Mouse (Mus musculus) brain, adult 2 months (tissue): ENCODE measurements at regions not wholly inside any gene's neighbourhood (a gene's known extent, or its start where the extent isn't known, plus 50 kb on each side); places are given as distances from the start of the nearest gene placed in this dataset.

ENCODE experiments used
- DNase-seq: peaks from one replicate; pipeline ENCODE4 v3.0.0; 2011; ENCODE audit warnings: low read depth, low spot score

- DNase-seq, result no peak
These were observed 356.2 kb downstream of the Ice1 start for GRCm38 (mm10) chr13:70281051-70281847.

GRCm38 (mm10) chr13:70282731-70283130, 354.7 kb downstream of the Ice1 start:
- no peak for DNase-seq

GRCm38 (mm10) chr13:70283231-70283630, 354.2 kb downstream of the Ice1 start:
- no peak for DNase-seq

DNA sequence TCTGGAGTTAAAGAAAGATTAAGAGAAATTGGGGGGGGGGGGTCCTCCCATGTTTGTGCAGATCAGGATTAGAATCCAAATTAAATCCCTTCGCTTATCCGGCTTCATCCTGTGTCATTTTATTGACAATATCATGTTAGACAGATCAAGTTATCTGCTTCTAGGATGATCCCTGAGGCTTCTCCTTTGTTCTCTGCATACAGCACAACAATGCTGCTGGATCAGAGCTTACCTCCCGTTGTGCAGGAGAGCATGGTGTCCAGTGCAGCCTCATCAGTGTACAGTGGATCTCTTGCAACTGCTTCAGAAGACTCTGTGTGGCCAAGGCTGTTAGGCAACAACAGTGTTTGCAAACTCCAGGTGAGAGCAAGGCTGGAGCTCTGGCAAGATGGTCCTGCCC, 344.7 kb downstream of the Ice1 start:
- no peak for DNase-seq

DNA sequence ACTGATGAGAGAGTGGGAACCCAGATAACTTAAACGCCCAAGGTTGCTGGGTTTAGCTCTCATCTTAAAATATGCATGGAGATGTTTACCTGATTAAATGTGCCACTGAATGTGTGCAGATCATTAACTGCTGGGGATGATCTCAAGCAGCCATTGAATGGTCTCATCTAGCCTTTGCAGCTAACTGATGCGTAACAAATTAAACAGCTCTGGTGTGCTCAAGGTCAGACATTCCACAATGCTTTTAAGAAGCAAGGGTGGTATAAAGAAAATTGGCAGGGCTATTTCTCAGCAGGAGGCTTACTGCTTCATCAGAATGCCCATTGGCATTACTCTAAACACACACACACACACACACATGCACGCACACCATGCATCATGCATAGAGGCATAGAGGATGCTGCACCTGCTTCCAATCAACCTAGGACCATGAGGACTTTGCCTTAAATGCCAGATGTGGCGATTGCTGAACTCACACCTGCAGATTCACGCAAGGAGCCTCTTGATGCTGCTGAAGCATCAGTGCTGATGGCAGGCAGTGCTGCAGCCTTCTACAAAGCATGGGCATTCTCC, 333.4 kb downstream of the Ice1 start:
- no peak for DNase-seq

GRCm38 (mm10) chr13:70310516-70310915, 326.9 kb downstream of the Ice1 start:
- no peak for DNase-seq

DNA sequence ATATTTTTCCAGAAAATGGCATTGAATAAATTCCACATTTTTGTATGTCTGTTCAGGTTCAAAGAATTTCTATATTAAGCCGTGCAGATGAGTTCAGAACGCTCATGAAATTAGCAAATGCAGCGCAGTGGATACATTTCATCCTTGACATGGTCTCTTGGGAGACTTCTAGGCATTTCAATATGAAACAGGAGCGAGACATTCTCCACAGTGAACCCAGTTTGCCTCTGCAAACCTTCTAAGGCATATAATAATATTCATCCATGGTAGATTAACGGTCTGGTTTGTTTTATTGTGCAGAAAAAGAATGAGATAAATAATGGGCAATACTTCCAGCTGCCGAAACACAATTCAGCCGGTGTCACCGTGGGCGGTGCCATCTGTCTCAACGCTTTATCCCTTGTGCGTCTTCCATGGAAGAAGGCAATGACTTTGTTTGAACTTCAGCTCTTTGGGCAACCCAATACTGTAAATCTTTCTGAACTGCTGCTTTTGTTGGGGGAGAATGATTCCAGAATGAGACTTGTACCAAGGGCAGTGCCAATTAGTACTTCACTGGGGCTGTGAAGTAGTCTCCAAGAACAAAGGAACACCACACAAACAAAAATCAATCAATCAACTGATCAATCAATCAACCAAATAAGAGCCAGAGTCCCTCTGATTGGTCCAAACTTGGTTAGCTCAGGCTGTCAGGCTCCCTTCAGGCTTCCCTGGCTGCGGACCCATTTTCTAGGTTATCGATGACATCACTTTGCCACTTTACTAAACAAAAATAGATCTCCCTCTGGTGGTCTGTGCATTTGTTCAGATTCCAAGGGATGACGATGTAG, 326.0 kb downstream of the Ice1 start:
- no peak for DNase-seq

GRCm38 (mm10) chr13:70313205-70313604, 324.2 kb downstream of the Ice1 start:
- no peak for DNase-seq

GRCm38 (mm10) chr13:70323537-70323936, 313.9 kb downstream of the Ice1 start:
- no peak for DNase-seq

DNA sequence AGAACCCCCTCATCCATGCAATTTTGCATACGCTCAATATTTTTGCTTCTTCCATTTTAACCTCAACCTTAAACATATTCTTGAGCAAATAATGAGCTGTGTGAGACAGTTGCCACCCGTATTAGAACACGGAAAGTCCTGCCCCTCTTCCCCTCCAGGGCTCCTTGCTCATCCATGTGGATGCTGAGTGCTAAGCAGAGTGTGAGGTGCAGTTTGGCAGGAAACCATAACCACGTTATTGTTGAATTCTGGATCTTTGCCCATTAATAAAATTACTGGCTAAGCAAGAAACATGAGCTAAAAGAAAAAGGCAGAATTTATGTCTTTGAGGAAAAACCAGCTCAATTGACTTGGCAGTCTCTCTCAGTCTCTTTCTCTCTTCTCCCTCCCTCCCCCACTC, 301.4 kb downstream of the Ice1 start:
- peak; percentile 27 for DNase-seq

DNA sequence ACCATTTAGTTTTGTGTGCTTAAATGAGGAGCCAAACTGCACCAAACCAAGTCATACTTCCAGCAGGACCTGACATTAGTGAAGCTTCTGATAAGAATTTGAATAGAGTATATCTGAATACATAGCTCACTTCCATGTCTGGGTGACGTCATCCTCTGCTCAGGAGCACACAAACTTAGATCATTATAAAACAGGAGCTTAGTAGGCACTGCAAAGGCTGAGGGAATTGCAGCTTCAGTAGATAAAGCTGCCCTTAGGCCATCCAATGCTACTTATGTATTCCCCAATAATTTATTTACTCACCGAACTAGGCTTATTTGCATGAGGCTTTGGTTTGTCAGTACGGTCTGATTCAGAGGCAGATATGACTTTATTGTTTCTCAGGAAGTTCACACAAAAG, 297.0 kb downstream of the Ice1 start:
- no peak for DNase-seq

GRCm38 (mm10) chr13:70343191-70343734, 294.2 kb downstream of the Ice1 start:
- no peak for DNase-seq

- DNase-seq, result no peak
These were observed 293.5 kb downstream of the Ice1 start for GRCm38 (mm10) chr13:70343911-70344310.

DNA sequence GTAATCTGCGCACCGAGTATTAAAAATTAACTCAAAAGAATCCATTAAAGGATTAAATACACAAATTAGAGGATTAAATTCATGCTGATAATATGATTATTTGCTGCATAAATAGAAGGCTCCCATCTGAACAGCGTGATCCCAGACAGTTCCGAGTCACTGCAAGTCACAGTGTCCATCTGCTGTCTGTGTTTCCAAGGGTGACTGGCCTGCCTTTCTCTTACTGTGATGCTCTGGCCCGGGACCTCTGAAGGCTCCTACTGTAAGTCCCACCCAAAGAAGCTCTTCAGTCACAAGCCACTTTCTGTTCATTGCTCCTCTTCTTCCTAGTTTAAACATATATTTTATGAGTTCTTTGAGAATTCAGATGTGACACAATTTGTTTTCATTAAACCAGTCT, 293.1 kb downstream of the Ice1 start:
- no peak for DNase-seq

DNA sequence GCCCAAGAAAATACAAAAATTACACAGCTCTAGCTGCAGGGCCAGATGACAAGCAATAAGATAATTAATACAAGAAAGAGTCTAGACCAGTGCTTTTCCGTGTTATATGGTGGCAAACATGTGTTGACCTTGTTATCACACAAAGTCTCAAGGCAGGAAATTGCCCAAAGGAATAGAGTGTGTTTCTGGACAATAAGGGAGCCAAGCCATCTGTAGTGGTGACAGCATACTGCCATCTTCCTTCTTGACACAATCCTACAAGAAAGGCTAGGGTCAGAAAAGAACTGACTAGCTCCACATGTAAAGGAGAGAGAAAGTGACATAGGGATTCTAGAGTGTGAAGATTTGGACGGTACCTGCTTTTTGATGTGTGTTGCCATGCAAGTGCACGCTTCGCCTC, 289.0 kb downstream of the Ice1 start:
- no peak for DNase-seq

- DNase-seq, result no peak
These were observed 288.5 kb downstream of the Ice1 start for GRCm38 (mm10) chr13:70348965-70349364.

- no peak for DNase-seq
These were observed 267.8 kb downstream of the Ice1 start for GRCm38 (mm10) chr13:70369647-70370046.

- DNase-seq, result peak; percentile 74
These were observed 256.7 kb downstream of the Ice1 start for GRCm38 (mm10) chr13:70380772-70381171.

DNA sequence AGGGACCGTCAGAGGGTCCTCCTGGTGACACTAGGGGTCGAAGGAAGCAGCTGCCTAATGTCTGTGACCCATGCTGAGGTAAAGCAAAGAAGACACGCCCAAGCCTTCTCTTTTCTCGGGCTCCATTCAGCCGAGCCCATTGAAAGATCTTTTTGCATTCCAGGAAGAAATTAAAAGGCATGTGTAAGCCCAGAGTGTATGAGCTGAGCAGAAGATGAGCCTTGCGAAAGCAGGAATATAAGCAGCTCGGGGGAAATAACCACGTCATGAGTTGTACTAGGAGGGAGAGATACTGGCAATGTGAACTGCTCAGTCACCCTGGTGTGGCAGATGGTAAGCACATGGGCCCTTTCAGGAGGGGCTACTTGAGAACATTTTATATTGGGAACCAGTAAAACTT, 252.1 kb downstream of the Ice1 start:
- DNase-seq, result no peak

GRCm38 (mm10) chr13:70412788-70413187, 224.6 kb downstream of the Ice1 start:
- DNase-seq, result no peak

DNA sequence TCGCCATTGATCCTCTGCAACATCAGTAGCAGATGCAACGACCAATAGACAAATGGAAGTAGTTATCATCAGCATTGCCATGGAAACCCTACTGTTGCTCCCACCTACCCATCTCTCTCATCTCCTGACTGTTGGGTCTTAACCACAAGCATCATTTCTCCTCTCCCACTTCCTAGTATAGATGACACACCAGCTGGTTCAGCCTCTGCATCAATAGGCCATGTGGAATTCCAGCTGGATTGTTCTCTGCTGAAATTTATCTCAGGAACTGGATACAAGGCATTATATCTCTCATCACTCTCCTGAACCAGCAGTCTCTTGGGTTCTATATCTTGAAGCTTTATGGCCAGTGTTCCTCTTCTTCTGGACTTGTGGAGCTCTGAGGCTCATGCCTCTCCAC, 219.3 kb downstream of the Ice1 start:
- DNase-seq, result peak; percentile 63

DNA sequence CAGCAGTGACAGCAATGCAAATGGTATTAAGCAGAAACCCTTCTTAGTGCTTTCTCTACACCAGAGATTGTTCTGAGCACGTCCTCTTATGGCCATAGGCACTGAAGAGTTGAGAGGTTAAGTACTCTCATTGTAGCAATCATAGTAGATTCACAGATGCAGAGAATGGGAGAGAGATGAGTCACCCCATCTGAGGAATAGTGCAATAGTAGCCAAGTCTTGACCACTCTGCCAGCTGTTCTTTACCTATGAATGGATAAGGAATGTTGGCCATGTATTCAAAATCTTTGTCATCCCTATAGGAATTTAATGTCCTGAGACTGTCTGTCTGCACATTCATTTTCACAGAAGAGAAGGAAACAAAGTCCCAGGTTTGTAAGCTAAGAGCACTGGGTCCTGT, 198.0 kb downstream of the Ice1 start:
- DNase-seq, result no peak
